Mouse (Mus musculus): ENCODE results near the gene Klhdc1. TPM values are rescaled to one million over a fixed set of nuclear protein-coding genes. Genes with fewer than 3 reads are reported as not detected.
A peak's percentile ranks its signal among the peaks of the same experiment; 100 is the strongest.

Gene Klhdc1
- total and polyA plus RNA-seq, 2 experiments from 2014 or later: 11.2 to 23.7 TPM

DNA sequence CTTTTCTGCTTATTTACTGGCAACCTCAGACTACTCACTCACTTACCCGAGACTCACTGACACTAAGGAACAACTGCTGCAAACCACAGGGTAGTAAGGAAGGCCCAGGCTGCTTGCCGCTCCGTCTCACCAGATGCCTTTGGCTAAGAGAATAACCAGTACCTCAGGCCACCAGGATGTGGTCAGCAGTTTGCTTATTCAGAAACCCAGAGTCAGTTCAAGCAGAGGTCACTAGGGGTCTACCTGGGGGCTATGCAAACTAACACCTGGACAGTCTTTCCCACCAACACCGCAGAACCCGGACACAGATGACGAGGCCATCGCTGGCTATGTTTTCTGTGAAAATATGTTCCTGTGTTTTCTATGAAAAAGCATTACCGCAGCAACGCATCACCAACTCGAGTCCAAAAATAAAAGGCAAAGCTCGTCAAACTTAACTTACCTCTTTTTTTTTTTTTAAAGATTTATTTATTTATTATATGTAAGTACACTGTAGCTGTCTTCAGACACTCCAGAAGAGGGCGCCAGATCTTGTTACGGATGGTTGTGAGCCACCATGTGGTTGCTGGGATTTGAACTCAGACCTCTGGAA lies 27.7 kb upstream of the Klhdc1 start:
- Histone ChIP-seq H3K36me3 (ENCODE audit: insufficient read depth) (no peaks in the 10 kb centered on the region), H3K4me1 (ENCODE audit: insufficient read depth) (no peaks in the 10 kb centered on the region), H3K9me3 (ENCODE audit: low read length) (no peaks in the 10 kb centered on the region), H3K4me2 (ENCODE audit: low read depth) (no peak overlapping the region), H3K27ac (ENCODE audit: low read depth, low read length) (no peak overlapping the region), H3K27me3 (ENCODE audit: insufficient read depth, low read length) (no peaks in the 10 kb centered on the region), H3K4me3 (ENCODE audit: low read depth, low read length) (no peak overlapping the region), H3K9ac (no peak overlapping the region)
- 96% methylated on average over 13 of the region's 13 CpGs for WGBS
- no peak for TF ChIP-seq CTCF (IDR thresholded peaks at IDR 0.05; ENCODE audit: low read depth)
- no peak for ATAC-seq
- no peak for DNase-seq

DNA sequence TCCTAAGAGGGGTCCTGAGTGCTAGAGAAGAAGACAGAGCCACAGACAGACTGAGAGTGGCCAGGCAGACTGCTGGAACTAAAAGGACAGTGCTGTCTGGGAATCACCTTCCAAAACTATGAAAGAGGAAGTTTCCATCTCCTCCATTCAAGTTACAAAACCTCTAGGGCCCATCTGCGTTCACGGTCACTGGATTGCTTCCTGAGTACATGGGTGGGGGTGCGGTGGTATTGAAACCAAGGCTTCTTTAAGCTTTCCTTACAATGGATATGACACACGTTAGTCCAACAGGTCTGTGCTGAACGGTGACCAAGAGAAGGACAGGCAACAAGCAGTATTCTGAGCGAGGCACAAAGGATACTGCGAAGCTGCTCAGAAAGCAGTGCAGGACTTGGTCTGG lies 26.6 kb upstream of the Klhdc1 start:
- DNase-seq: no peak
- no peaks in the 10 kb centered on the region for H3K9me3 ChIP-seq (ENCODE audit: low read length)
- H3K4me2 ChIP-seq (ENCODE audit: low read depth): no peak overlapping the region
- no peaks in the 10 kb centered on the region for H3K27me3 ChIP-seq (ENCODE audit: insufficient read depth, low read length)
- H3K36me3 ChIP-seq (ENCODE audit: insufficient read depth): no peaks in the 10 kb centered on the region
- H3K27ac ChIP-seq (ENCODE audit: low read depth, low read length): no peak overlapping the region
- H3K4me3 ChIP-seq (ENCODE audit: low read depth, low read length): no peak overlapping the region
- ATAC-seq: no peak
- TF ChIP-seq CTCF (IDR thresholded peaks at IDR 0.05; ENCODE audit: low read depth): no peak
- whole genome bisulfite sequencing: 91% methylated on average over 7 of the region's 7 CpGs
- no peaks in the 10 kb centered on the region for H3K4me1 ChIP-seq (ENCODE audit: insufficient read depth)
- H3K9ac ChIP-seq: no peak overlapping the region

DNA sequence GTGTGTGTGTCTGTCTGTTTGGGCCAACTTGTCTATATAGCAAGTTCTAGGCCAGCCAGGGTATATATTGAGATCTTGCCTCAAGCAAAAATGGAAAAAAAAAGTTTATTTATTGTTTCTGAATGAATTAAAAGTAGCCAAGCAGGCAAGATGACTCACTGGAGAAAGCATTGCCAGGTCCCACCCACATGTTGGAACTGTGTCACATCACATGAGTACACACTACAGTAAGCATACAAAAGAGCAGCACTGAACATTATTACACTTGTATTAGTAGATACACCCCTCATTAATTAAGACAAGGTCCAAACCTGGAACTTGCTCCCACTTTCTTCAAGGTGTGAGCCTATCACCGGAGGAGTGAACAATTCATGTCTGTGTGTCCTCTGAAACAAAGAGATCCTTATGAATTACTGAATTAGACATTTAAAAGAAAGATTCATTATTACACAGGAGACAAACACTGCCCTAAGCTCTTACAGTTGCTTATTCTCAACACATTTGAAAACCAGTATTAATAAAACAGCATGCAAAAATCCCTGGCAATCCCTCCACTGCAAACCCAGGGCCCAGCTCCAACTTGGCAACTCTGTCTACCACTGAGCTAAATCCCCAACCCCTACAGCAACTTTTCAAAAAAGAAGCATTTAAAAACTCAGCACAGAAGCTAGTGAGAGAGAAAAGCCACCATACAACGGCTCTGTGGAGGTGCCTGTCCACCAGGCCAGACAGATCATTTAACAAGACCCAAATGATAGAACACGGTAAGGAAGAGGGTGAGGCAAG lies 25.8 kb upstream of the Klhdc1 start:
- no peak; the same call in none of the 2 replicates for ATAC-seq
- Histone ChIP-seq H3K9ac (no peak overlapping the region), H3K4me2 (ENCODE audit: low read depth) (no peak overlapping the region), H3K4me1 (ENCODE audit: insufficient read depth) (no peaks in the 10 kb centered on the region), H3K36me3 (ENCODE audit: insufficient read depth) (no peaks in the 10 kb centered on the region), H3K27ac (ENCODE audit: low read depth, low read length) (no peak overlapping the region; the same call in 1 of the 2 replicates), H3K4me3 (ENCODE audit: low read depth, low read length) (no peak overlapping the region), H3K27me3 (ENCODE audit: insufficient read depth, low read length) (no peaks in the 10 kb centered on the region), H3K9me3 (ENCODE audit: low read length) (no peaks in the 10 kb centered on the region)
- DNase-seq: peak; percentile 49
- WGBS: 56% methylated on average over 3 of the region's 3 CpGs
- TF ChIP-seq CTCF (IDR thresholded peaks at IDR 0.05; ENCODE audit: low read depth): no peak

DNA sequence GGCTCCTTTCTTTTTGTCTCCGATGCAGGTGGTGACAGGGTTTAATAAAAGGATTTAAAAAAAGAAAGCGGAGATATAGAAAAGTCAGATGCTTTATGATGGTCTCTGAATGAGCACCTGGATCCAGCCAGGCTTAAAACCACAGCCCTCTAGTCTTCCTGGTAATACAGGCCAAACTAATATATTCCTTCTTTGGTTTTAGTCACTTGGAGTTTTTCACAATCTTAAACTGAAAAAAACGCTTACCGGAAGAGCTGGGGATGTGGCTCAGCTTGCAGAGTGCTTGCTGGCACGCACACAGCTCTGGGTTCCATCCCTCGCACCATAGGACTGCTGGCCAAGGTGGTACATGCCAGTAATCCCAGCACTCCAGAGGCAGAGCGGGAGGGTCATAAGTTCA lies 24.4 kb upstream of the Klhdc1 start:
- no peaks in the 10 kb centered on the region for H3K36me3 ChIP-seq (ENCODE audit: insufficient read depth)
- no peak overlapping the region for H3K27ac ChIP-seq (ENCODE audit: low read depth, low read length)
- DNase-seq (no peak), ATAC-seq (no peak)
- no peaks in the 10 kb centered on the region for H3K27me3 ChIP-seq (ENCODE audit: insufficient read depth, low read length)
- H3K4me2 ChIP-seq (ENCODE audit: low read depth): no peak overlapping the region
- H3K9me3 ChIP-seq (ENCODE audit: low read length): no peaks in the 10 kb centered on the region
- H3K4me1 ChIP-seq (ENCODE audit: insufficient read depth): no peaks in the 10 kb centered on the region
- H3K9ac ChIP-seq: no peak overlapping the region
- no peak overlapping the region for H3K4me3 ChIP-seq (ENCODE audit: low read depth, low read length)
- WGBS: 85% methylated on average over 7 of the region's 7 CpGs
- no peak for TF ChIP-seq CTCF (IDR thresholded peaks at IDR 0.05; ENCODE audit: low read depth)

DNA sequence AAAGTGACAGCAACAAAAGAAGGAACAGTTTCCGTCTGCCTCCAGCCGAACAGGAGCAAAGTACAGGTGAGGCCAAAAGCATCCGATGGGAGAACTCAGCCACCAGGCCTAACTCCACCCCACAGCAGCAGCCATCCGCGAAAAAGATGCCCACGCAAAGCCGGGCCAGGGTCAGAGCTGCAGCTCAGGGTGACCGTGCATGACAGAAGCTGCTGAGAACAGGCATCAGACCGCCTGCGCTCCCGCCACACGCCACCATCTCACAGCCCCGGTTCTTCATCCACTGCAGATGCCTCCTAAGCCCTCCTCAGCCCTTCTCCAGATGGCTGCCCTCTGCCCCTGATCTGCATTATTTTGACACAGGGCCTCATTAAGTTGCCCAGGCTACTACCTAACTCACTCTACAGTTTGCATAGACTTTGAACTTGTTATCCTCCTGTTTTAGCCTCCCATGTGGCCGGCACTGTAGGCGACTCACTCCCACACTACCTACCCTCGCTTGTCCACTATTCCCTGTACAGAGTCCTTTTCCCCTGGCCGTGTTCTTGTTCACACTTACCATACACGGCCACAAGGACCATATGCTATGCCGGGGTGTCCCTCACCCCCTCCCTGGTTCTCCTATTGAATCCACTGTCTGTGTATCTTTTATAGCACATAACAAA lies 20.2 kb upstream of the Klhdc1 start:
- Histone ChIP-seq H3K4me2 (ENCODE audit: low read depth) (no peak overlapping the region), H3K4me3 (ENCODE audit: low read depth, low read length) (no peak overlapping the region), H3K4me1 (ENCODE audit: insufficient read depth) (no peaks in the 10 kb centered on the region), H3K36me3 (ENCODE audit: insufficient read depth) (no peaks in the 10 kb centered on the region), H3K9me3 (ENCODE audit: low read length) (no peaks in the 10 kb centered on the region), H3K27me3 (ENCODE audit: insufficient read depth, low read length) (no peaks in the 10 kb centered on the region), H3K9ac (no peak overlapping the region), H3K27ac (ENCODE audit: low read depth, low read length) (no peak overlapping the region)
- ATAC-seq: no peak
- TF ChIP-seq CTCF (IDR thresholded peaks at IDR 0.05; ENCODE audit: low read depth): no peak
- no peak for DNase-seq
- 93% methylated on average over 19 of the region's 19 CpGs for WGBS

DNA sequence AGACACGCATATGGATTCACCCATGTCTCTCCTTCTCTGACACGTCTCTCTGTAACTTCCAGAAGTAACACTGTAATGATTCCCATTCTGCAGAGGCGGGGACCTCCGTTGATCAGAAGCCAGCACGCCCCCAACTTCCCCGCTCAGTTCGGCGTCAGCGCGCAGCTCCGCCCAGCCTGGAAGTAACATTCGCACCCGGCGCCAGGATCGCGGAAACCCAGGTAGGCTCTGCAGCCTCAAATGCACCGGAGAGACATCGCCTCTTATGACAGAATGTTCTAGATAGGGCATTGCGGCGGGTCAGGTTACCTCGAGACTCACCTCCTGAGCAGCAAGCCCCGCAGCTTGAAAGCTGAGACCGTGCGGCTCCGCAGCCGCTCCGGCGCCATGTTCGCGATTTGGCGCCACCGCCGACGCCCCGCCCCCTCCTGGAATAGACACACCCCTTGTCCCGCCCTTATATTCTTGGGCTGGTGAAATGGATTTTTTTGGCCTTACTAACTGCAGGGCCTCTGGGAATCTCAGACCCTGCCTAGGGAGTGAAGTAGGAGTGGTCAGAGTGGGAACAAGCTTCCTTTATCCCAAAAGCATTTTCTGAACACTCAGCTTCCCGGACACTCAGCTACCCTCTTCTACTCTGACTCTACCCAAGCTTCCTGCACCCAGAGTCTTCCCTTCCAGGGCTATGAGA lies 13.1 kb upstream of the Klhdc1 start, which contains the start of gene Pole2:
TSS of gene Pole2 (minus strand) at position 420 of the 691 bp plus-strand sequence.
- peak; percentile 97 for ATAC-seq
- Histone ChIP-seq H3K4me1 (ENCODE audit: insufficient read depth) (no peaks in the 10 kb centered on the region), H3K9me3 (ENCODE audit: low read length) (no peaks in the 10 kb centered on the region), H3K9ac (peak within 1 kb of the TSS; percentile 53), H3K27me3 (ENCODE audit: insufficient read depth, low read length) (no peaks in the 10 kb centered on the region), H3K36me3 (ENCODE audit: insufficient read depth) (no peaks in the 10 kb centered on the region), H3K4me2 (ENCODE audit: low read depth) (peak within 1 kb of the TSS; percentile 40), H3K27ac (ENCODE audit: low read depth, low read length) (peak within 1 kb of the TSS; percentile 69), H3K4me3 (ENCODE audit: low read depth, low read length) (peak within 1 kb of the TSS; percentile 68)
- DNase-seq: peak; percentile 89
- under 1% methylated on average over 37 of the region's 37 CpGs for WGBS
- TF ChIP-seq CTCF (IDR thresholded peaks at IDR 0.05; ENCODE audit: low read depth): 0 out of 2 replicates have a peak, but pooled peaks have one; percentile 16
